Comparison of ENCODE assay signal across 8 mouse cellular contexts in genomic region chrX:49309496-49309895, GRCm38 (mm10). TPM values are rescaled to one million over a fixed set of nuclear protein-coding genes. Genes with fewer than 3 reads are reported as not detected.
A peak's percentile ranks its signal among the peaks of the same experiment; 100 is the strongest.
DNase-seq lines count a peak whose midpoint lies in the region; ATAC-seq lines count a peak whose summit lies in the region.

No protein-coding gene starts in this region.

- H3K36me3 ChIP-seq in kidney, embryonic 15.5 days, result no peaks in the 10 kb centered on the region

- no peak overlapping the region for H3K27ac ChIP-seq in kidney, embryonic 15.5 days

- no peaks in the 10 kb centered on the region for H3K4me1 ChIP-seq in kidney, embryonic 15.5 days

- no peaks in the 10 kb centered on the region for H3K9me3 ChIP-seq in kidney, embryonic 15.5 days (replicated peaks)

- no peak overlapping the region for H3K9ac ChIP-seq in kidney, embryonic 15.5 days

- H3K27me3 ChIP-seq in kidney, embryonic 15.5 days, result no peaks in the 10 kb centered on the region

- H3K4me3 ChIP-seq in kidney, embryonic 15.5 days (replicated peaks), result no peak overlapping the region

- ATAC-seq in kidney, embryonic 15.5 days (replicated peaks; ENCODE audit: low FRiP score), result no peak

- peak; percentile 36 for DNase-seq in kidney, adult 18-20 months
- peak; percentile 53 for DNase-seq in 416B (ENCODE audit: low read depth)
- peak; percentile 13 for DNase-seq in CD4-positive helper T cell, adult 2 months (ENCODE audit: low read depth, low spot score)
- peak; percentile 10 for DNase-seq in forelimb bud, embryonic 11.5 days (ENCODE audit: low read depth, low spot score)
- peak; percentile 12 to 22 for DNase-seq in thymus, postnatal 36 days
- no peak for DNase-seq in testis, postnatal 14 days (ENCODE audit: low spot score)
- DNase-seq in heart, adult 9 months (ENCODE audit: low spot score in 2 of 2), result no peak

- no peak overlapping the region for H3K4me2 ChIP-seq in kidney, embryonic 15.5 days

- 54% methylated on average over 1 of the region's 1 CpGs for WGBS in kidney, embryonic 15.5 days

RNA-seq across cellular contexts. Expression of gene Enox2, which starts 21.4 kb away (rescaled TPM):
- 8.0 and 8.3 TPM in 2 replicates for polyA plus RNA-seq in kidney, embryonic 15.5 days (2015; fragmentation: Nextera tagmentation; extraction: Ambion mirVana)

Comparison
In these comparisons a context has a peak if more than half of its experiments do, and no peak if none do; other contexts are left out.
1. DNase-seq: peak in kidney, adult 18-20 months (single experiment), 416B (single experiment), CD4-positive helper T cell, adult 2 months (single experiment), forelimb bud, embryonic 11.5 days (single experiment) and thymus, postnatal 36 days (2 of 2); none in testis, postnatal 14 days (single experiment) and heart, adult 9 months (0 of 2).